Mouse (Mus musculus) limb, embryonic 12.5 days (tissue): Measurements from ENCODE around the gene Gm906. TPM values are rescaled to one million over a fixed set of nuclear protein-coding genes. Genes with fewer than 3 reads are reported as not detected.
"Not testable (repeated sequence)": the region's sequence is repeated elsewhere in the genome, so short reads cannot be mapped to it uniquely, and the experiment has no call there.

ENCODE experiments used
- ATAC-seq: fragments of 200-750 bp; cut with Nextera tagmentation; 2 replicates; pipeline ENCODE4 v1.8.0; 2017; ENCODE audit warnings: low read depth, moderate TSS enrichment; ENCODE audit not compliant: insufficient number of reproducible peaks, insufficient read depth, low FRiP score, low TSS enrichment
- H3K27ac ChIP-seq: fragments of 300-500 bp; sonication (generic); 2 replicates; pipeline ENCODE4 v1.5.1; 2016; ENCODE audit warnings: mild to moderate bottlenecking, moderate library complexity
- H3K27me3 ChIP-seq: fragments of 300-500 bp; sonication (generic); 2 replicates; pipeline ENCODE4 v1.6.1; 2016; ENCODE audit warnings: mild to moderate bottlenecking, moderate library complexity
- H3K36me3 ChIP-seq: fragments of 300-500 bp; sonication (generic); 2 replicates; pipeline ENCODE4 v1.6.1; 2016; ENCODE audit warnings: mild to moderate bottlenecking, moderate library complexity
- H3K4me1 ChIP-seq: fragments of 300-500 bp; sonication (generic); replicated peaks from 2 replicates; pipeline ENCODE4 v1.6.1; 2016
- H3K4me2 ChIP-seq: fragments of 300-500 bp; sonication (generic); 2 replicates; pipeline ENCODE4 v1.6.1; 2016; ENCODE audit warnings: mild to moderate bottlenecking, moderate library complexity
- H3K4me3 ChIP-seq: fragments of 300-500 bp; sonication (generic); replicated peaks from 2 replicates; pipeline ENCODE4 v1.5.1; 2016; ENCODE audit warnings: mild to moderate bottlenecking
- H3K9ac ChIP-seq: fragments of 300-500 bp; sonication (generic); replicated peaks from 2 replicates; pipeline ENCODE4 v1.6.1; 2016; ENCODE audit warnings: mild to moderate bottlenecking, moderate library complexity
- H3K9me3 ChIP-seq: fragments of 300-500 bp; sonication (generic); 2 replicates; pipeline ENCODE4 v1.6.1; 2016; ENCODE audit warnings: mild to moderate bottlenecking, moderate library complexity
- WGBS: fragments of 180-500 bp; shearing (Covaris S2); methylation state at CpG from one replicate; pipeline ENCODE4 v1.1.7; 2016; 5-methylcytosine and 5-hydroxymethylcytosine counted together
- microRNA-seq: library from miRNA; unstranded; fragments of <30 nt; microRNA quantifications from one replicate; pipeline ENCODE4, GENCODE M21; 2017
- polyA plus RNA-seq: library from polyadenylated mRNA; unstranded; fragments of >200 nt; fragmentation: Nextera tagmentation; extraction: Ambion mirVana; gene quantifications from 2 replicates; pipeline ENCODE4 v1.2.1, GENCODE M21; 2016

Gene Gm906
- not detected in 2 replicates for polyA plus RNA-seq

- H3K9ac ChIP-seq, H3K27me3 ChIP-seq, H3K4me2 ChIP-seq: not testable (repeated sequence)
These were observed at the start of gene Gm906 for GRCm38 (mm10) chr13:50250208-50250607. Gene Gm906, minus strand, starts transcription at chr13:50250308.

GRCm38 (mm10) chr13:50283308-50283707, 33.2 kb upstream of the Gm906 start:
- not testable (repeated sequence) for H3K27ac ChIP-seq, H3K36me3 ChIP-seq, H3K4me1 ChIP-seq, ATAC-seq, H3K9me3 ChIP-seq, H3K9ac ChIP-seq, H3K27me3 ChIP-seq, H3K4me3 ChIP-seq, H3K4me2 ChIP-seq
- 91% methylated on average over 2 of the region's 4 CpGs for WGBS

More at GRCm38 (mm10) chr13:50250208-50250607, at the start of gene Gm906:
- not testable (repeated sequence) for H3K4me1 ChIP-seq, H3K36me3 ChIP-seq, H3K9me3 ChIP-seq, H3K4me3 ChIP-seq, ATAC-seq, H3K27ac ChIP-seq
- 74% methylated on average over 3 of the region's 3 CpGs for WGBS

- Histone ChIP-seq H3K9ac (no peak overlapping the region), H3K9me3 (no peaks in the 10 kb centered on the region), H3K36me3 (no peaks in the 10 kb centered on the region), H3K4me2 (no peak overlapping the region), H3K4me1 (no peaks in the 10 kb centered on the region), H3K27me3 (no peaks in the 10 kb centered on the region), H3K27ac (no peak overlapping the region), H3K4me3 (no peak overlapping the region)
- ATAC-seq = no peak
- 97% methylated on average over 3 of the region's 3 CpGs for WGBS
These were observed 13.6 kb downstream of the Gm906 start for GRCm38 (mm10) chr13:50236487-50236886.

- H3K36me3 ChIP-seq = not testable (repeated sequence)
These were observed 38.3 kb downstream of the Gm906 start for GRCm38 (mm10) chr13:50211842-50212241.

GRCm38 (mm10) chr13:50210191-50210590, 39.9 kb downstream of the Gm906 start:
- H3K4me1 ChIP-seq, ATAC-seq, H3K4me2 ChIP-seq, H3K4me3 ChIP-seq, H3K36me3 ChIP-seq, H3K9ac ChIP-seq, H3K27me3 ChIP-seq, H3K27ac ChIP-seq, H3K9me3 ChIP-seq: not testable (repeated sequence)

More at GRCm38 (mm10) chr13:50211842-50212241, 38.3 kb downstream of the Gm906 start:
- H3K9ac ChIP-seq, H3K4me1 ChIP-seq, H3K4me2 ChIP-seq, H3K27ac ChIP-seq, ATAC-seq, H3K27me3 ChIP-seq, H3K4me3 ChIP-seq, H3K9me3 ChIP-seq: not testable (repeated sequence)
- 0% methylated on average over 1 of the region's 1 CpGs for WGBS

GRCm38 (mm10) chr13:50209651-50210050, 40.5 kb downstream of the Gm906 start:
- H3K9me3 ChIP-seq, H3K4me2 ChIP-seq, H3K36me3 ChIP-seq, ATAC-seq, H3K4me3 ChIP-seq, H3K9ac ChIP-seq, H3K27me3 ChIP-seq, H3K27ac ChIP-seq, H3K4me1 ChIP-seq: not testable (repeated sequence)
- 91% methylated on average over 2 of the region's 2 CpGs for WGBS

- H3K4me2 ChIP-seq = no peak overlapping the region
- WGBS = 90% methylated on average over 12 of the region's 12 CpGs
- no peak overlapping the region for H3K9ac ChIP-seq
- H3K27ac ChIP-seq = no peak overlapping the region
- no peaks in the 10 kb centered on the region for H3K36me3 ChIP-seq
- H3K9me3 ChIP-seq = no peaks in the 10 kb centered on the region
- no peaks in the 10 kb centered on the region for H3K4me1 ChIP-seq
- H3K4me3 ChIP-seq = no peak overlapping the region
- no peaks in the 10 kb centered on the region for H3K27me3 ChIP-seq
- ATAC-seq = no peak
These were observed 42.1 kb downstream of the Gm906 start for GRCm38 (mm10) chr13:50207966-50208365.

GRCm38 (mm10) chr13:50196831-50197230, 53.3 kb downstream of the Gm906 start:
- H3K9me3 ChIP-seq, H3K27ac ChIP-seq, H3K27me3 ChIP-seq, H3K4me3 ChIP-seq, ATAC-seq, H3K4me1 ChIP-seq, H3K9ac ChIP-seq, H3K4me2 ChIP-seq, H3K36me3 ChIP-seq: not testable (repeated sequence)

Small RNA genes lying within 50 kb of the gene (microRNA-seq; reads per million reads assigned to microRNA genes)
- gene Gm24017 = not detected

Other genes with a start within 250 kb of the Gm906 start
- 31.3 and 42.0 TPM in 2 replicates for gene Fbxw17, start 167.6 kb upstream of the Gm906 start, polyA plus RNA-seq
- gene Gm47429, start 193.6 kb upstream of the Gm906 start, polyA plus RNA-seq = not detected in 2 replicates
- not detected in 2 replicates for gene Nutm2, start 217.0 kb upstream of the Gm906 start, polyA plus RNA-seq